Mouse (Mus musculus) c-Kit-positive CD71-negative TER-119-negative erythroid progenitor cells, embryonic 14.5 days (primary cell): ENCODE data around the gene Fmnl3.

Source experiments
- DNase-seq: peaks from one replicate; pipeline ENCODE4 v3.0.0-alpha.2; 2013; ENCODE audit warnings: low read depth

The Fmnl3 gene

GRCm38 (mm10) chr15:99370259-99370691 is at the start of gene Fmnl3:
Gene Fmnl3, minus strand, starts transcription at chr15:99370482.
- peak; percentile 87 for DNase-seq

GRCm38 (mm10) chr15:99417692-99418271 is 47.5 kb upstream of the Fmnl3 start:
- DNase-seq = no peak

DNA sequence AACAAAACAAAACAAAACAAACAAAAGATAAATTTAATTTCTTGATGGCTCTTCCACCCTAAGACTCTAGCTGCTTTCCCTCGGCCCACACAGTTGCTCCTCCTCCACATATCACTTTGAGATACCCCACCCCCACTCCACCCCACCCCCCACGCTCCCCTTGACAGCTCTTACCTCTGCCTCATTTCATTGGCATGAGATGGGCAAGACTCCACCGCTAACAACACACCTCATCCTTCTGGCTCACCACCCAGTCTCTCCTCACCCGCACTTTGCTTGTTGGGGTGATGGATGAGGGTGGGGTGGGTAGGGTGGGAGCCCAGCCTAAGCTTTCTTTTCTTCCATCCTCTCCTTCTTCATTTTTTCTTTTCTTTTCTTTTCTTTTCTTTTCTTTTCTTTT is 46.7 kb upstream of the Fmnl3 start:
- no peak for DNase-seq

GRCm38 (mm10) chr15:99416348-99416882 is 46.1 kb upstream of the Fmnl3 start:
- DNase-seq = peak; percentile 87

GRCm38 (mm10) chr15:99415793-99416192 is 45.5 kb upstream of the Fmnl3 start:
- DNase-seq = no peak

- no peak for DNase-seq
Observed at GRCm38 (mm10) chr15:99411747-99412146, 41.5 kb upstream of the Fmnl3 start.

DNA sequence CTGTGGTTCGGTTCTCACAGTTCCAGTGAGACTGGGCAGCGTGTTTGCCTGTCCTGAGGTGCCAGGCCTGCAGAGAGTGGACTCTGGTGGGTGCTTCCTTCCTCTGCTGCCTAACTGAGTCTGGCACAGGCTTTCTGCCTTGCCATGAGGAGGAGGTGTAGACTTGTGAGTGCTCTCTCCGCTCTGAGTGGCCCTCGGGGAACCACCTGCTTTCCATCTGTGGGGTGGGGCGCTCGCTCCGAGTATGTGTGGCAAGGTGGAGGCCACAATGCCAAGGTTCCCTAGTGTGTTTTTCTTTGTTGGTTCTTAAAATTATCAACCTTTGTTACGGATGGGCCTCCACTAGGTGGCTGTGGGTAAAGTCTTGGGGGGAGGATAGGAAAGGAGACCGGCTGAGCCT is 38.6 kb upstream of the Fmnl3 start:
- DNase-seq = no peak

DNA sequence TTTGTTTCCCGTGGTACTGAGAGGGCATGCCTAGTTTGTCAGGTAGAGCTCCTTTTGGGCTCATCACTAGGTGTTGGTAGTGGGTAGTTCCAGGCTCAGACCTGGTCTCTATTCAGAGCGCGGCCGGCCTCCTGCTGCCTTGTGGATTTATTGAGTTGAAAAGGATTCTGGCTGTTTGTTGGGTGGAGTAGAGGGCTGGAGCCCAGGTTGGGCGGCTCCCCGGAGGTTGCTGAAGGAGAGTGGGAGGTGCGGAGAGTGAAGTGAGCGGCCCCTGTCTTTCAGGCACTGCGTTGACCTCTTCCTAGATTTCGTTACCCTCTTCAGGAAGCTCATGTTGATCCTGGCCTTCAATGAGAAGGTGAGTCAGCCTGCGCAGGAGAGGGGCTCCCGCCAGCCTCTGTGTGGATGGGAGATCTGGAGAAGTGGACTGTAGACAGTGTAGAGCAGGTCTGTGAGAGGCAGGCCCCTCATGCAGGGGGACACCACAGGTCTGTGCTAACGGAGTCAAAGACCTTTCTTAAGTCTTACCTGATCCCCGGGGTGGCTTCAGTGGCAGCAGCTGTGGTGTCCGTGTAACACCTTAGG is 36.8 kb upstream of the Fmnl3 start:
- no peak for DNase-seq

DNA sequence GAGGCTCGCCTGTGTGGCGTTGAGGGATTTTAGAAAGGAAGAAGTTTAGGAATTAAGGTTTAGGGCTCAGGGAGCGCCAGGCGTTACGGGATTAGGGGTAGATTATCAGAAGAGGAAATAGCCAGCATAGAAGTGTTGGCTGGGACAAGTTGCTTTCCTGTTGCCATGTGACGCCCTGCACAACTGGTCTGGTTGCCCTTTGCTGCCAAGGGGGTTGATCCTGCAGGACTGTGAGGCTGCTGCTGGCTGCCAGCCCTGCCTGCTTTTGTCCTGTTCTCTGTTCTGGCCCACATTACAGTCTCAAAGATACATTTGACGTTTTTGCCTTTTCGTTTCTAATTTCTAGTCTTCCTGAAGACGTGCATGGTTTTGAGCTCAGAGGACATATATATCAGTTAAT is 34.9 kb upstream of the Fmnl3 start:
- DNase-seq = no peak

- no peak for DNase-seq
Observed at GRCm38 (mm10) chr15:99403159-99403889, 33.0 kb upstream of the Fmnl3 start.

- DNase-seq = no peak
Observed at GRCm38 (mm10) chr15:99400602-99401001, 30.3 kb upstream of the Fmnl3 start.

- DNase-seq = no peak
Observed at GRCm38 (mm10) chr15:99399503-99400245, 29.4 kb upstream of the Fmnl3 start.

DNA sequence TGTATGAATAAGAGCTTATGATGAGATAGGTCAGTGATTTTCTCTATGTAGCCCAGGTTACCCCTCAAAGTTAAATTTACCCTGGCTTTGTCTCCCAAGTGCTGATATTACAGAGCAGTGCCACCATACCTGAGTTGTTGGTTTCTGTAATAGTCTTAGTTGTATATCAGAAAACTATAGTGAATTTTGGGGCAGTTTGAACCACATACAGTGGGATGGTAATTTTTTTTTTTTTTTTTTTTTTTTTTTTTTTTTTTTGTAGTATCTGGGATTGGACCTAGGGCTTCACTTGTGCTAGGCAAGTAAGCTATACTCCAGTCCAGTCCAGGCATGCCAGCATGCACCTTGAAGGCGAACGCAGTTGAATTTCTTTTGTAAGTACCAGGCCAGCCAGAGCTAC is 27.3 kb upstream of the Fmnl3 start:
- DNase-seq = no peak

DNA sequence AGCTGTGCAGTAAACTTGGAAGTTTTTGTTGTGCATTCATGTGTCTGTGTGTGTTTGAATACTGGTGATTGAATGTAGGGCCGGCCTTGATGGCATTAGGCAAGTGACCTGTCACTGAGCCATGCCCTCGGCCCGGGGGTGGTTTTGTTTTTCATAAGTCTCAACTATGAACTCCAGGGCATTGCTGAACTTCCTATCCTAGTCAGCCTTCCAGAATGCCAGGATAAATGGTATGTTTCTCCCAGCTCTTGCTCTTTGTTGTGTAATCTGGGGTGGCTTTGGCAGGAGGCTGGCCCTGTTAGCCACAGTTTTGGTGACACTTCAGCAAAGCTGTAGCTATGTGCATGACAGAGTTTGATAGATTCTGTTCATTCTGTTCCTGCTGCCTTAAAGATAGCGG is 26.6 kb upstream of the Fmnl3 start:
- DNase-seq = no peak

- no peak for DNase-seq
Observed at GRCm38 (mm10) chr15:99396462-99396861, 26.2 kb upstream of the Fmnl3 start.

- DNase-seq = no peak
Observed at GRCm38 (mm10) chr15:99393386-99394252, 23.3 kb upstream of the Fmnl3 start.

DNA sequence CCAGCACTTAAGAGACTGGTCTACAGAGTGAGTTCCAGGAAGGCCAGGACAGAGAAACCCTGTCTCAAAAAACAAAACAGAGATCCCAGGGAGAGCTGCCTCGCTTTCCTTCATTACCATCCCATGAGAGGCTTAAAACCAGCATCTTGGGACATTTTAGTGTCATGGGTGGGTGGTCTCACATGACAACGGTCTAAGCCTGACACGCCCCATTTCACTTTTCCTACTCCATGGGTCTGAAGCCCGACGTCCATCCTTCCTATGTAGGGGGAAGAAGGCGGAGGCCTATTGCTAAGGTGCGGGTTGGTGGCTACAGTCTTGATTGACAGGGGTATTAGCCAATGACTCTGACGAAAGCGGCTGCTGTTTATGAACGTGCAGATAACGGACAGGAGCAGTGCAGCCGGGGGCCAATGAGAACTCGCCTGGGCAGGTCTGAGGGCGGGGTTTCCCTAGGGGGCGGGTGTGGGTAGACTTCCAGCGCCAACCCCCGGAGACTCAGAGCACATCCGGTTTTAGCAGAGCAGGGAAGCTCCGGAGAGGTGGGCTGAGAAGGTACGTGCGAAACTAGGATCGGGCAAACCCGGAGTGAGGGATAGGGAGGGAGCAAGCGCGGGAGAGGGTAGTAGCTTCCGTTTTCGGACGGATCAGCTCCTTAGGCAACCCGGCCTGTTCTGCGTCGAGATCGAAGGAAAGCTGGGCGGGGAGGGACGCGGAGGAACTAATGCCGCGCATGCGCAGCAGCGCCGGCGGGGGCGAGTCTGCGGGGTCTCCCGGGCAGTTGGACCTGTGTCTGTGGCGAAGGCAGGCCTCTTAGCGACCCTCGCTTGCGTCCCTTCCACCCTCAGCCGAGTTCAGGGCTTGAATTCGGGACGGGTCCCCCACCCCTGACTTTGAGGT is 22.5 kb upstream of the Fmnl3 start, which contains the start of gene Tmbim6:
Gene Tmbim6, plus strand, starts transcription at position 397 of the 900 bp plus-strand sequence.
- peak; percentile 99 for DNase-seq

DNA sequence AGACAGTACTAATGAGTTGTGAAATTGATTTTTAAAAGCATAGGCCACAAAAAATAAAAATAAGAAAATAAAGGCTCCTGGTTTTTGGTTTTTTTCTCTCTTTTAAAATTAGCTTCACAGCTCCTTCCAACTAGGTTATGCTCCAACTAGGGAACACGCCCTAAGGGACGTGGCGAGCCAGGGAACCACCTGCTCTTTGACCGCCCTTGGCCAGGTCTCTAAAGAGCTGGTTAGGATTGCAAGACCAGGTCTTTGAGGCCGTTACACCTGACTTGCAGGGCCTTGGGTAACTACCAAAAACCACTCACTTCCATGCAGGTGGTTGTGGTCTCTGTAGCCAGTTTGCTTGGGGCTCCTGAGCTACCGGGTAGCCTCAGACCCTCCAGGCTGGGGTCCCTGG is 21.7 kb upstream of the Fmnl3 start:
- DNase-seq = no peak

GRCm38 (mm10) chr15:99390472-99391401 is 20.5 kb upstream of the Fmnl3 start:
- DNase-seq = no peak
